Mouse (Mus musculus) testis, postnatal 14 days (tissue): Measurements from ENCODE around the gene Adamts14.

Experiments
- DNase-seq: peaks from one replicate; pipeline ENCODE4 v3.0.0; 2021; ENCODE audit warnings: low spot score

The Adamts14 gene

DNA sequence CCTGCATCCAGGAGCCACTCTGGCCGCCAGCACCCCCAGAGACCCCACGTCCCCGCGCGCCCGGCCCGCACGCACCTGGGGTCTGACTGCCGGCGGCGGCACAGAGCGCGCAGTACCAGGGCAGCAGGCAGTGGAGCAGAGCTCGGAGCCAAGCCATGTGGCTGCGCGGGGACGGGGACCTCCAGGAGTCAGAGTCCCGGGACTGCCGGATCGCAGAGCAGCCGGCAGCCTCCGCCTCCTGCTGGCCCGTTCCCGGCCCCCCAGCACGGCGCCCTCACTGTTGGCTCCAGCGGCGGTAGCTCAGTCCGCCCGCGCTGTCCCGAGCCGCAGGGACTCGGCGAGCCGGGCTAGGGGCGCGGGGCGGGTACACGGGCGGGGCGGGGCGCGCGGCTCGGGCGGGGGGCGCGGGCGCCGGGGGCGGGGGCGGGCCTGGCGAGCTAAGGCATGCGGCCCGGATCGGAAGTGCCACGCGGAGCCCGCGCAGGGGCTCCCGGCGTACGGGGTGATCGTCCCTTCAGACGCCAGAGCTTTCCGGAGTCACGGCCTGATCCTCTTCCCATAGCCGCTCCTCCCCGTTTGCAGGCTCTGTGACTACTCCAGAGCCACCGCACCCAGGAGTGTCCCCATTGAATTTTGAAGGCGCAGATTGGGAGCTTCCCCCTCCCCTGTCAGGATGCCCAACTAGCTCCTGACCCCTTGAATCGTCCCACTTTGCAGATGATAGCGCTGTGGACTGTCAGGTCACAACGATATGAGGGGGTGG, at the start of gene Adamts14:
TSS of gene Adamts14 (minus strand) at position 358 of the 763 bp plus-strand sequence.
- no peak for DNase-seq

GRCm38 (mm10) chr10:61318527-61318926, 45.3 kb upstream of the Adamts14 start:
- DNase-seq = no peak

GRCm38 (mm10) chr10:61315324-61315880, 42.2 kb upstream of the Adamts14 start:
- no peak for DNase-seq

DNA sequence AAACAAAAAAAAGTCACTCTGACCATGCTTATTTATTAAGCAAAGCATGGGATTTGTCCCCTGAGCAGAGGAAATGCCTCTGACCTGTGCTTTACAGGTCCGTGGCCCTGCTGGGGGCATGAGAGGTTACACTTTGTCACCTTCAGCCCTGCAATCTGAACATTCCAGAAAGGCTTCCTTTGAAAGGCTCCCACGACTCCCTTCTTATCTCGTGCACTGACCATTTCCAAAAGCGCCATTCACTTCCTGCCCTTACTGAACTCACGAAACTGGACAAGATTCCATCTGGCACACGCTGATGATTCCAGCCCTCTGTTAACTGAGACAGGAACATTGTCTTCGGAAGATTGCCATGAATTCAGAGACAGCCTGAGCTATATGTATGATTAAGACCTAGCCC, 40.5 kb upstream of the Adamts14 start:
- no peak for DNase-seq

DNA sequence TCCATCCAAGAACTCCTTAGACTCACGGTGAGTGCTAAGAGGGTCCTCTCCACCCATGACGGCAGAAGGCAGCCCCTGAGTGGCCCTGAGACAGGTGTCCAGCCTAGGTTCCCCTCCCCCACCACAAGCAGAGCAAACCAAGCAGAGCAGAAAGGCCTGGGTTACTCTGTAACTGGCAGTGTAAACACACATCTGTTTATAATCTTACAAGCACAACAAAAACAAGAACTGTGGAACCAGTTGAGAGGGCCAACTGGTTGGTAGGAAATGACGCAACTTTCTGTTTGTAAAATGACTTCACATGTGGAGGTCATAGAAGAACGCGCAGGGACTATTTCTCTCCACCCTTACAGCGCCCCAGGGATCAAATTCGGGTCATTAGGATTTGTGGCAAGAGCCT, 39.5 kb upstream of the Adamts14 start:
- DNase-seq = no peak

GRCm38 (mm10) chr10:61312159-61312558, 38.9 kb upstream of the Adamts14 start:
- no peak for DNase-seq

- DNase-seq = no peak
Observed at GRCm38 (mm10) chr10:61308706-61309320, 35.6 kb upstream of the Adamts14 start.

DNA sequence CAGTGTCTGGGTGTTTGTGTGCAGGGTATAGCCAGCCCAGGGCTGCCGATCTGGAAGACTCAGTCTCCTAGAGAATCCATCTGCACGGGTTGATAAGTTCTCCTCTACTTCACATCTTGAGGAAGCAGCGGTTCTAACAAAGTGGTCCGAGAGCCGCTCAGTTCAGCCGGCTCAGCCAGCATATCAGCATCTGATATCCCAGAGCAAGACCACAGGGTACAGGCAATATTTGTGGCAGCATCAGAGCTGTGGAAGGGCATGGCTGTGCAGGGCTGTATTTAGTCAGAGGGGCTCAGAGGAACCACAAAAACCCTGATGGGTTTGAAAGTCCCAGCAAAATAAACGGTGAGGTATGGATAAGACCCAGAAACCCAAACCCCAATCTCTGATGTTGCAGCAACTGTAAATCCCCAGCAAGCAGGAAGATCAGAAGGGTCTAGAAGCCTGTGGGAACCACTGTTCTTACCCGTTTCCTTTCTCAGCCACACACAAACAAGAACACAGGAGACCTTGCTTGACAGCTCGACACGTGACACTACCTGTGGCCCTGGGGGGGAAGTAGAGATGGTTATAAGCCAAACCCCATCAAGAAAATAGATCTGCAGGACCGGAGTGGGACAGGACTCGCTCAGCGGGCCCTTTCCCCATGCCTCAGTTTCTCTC, 32.8 kb upstream of the Adamts14 start:
- no peak for DNase-seq

- no peak for DNase-seq
Observed at GRCm38 (mm10) chr10:61304046-61304445, 30.8 kb upstream of the Adamts14 start.

GRCm38 (mm10) chr10:61300996-61301395, 27.8 kb upstream of the Adamts14 start:
- DNase-seq = no peak

DNA sequence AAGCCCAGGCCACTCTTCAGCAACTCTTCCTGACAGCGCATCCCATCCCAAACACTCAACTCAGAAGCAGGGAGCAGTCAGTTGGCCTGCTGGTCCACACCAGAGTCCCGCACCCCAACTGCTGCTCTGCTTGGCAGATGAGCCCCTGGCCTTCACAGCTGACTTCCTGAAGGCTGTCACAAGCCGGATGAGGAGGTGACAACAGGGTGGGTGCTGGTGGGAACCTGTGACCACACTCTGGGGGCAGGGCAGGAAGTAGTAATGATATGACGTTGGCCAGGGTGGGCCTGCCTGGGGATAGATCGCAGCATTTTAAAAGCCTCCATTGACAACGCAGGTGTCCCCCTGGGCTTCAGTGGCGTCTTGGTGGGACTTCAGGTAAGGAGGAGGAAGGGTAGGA, 24.2 kb upstream of the Adamts14 start, which contains the start of gene Prf1:
TSS of gene Prf1 (plus strand) at position 357 of the 400 bp plus-strand sequence.
- no peak for DNase-seq

DNA sequence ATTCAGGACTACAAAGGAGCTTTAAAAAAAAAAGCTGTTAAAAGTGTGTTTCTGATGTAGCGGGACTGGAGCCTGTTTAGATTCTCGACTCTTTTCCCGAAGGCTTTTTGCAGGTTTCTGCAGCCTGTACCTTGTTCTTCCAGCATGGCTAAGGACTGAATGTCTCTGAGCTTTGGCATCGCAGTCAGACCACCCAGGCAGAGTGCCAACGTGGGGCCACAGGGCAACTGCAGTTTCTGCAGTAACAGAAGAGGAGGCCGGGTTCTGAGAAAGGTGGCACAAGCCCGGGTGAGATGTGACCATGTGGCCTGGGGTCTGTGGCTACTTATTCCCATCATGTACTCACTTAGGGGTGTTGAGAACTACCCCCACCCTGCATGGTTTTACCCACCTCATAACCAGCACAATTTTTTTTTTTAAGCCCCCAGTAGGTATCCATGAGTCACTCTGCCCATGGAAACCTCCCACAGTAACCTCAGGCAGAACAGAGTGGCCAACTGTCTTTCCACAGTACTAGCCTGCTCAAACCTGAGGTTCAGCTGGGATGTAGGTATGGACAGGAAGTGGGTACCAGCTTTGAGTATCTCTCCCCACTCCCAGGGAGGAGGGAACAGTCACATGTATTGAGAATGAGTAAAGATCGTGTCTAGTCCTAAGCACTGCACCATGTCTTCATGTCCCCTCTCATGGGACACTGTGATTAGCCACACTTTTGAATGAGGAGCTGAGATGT, 23.6 kb upstream of the Adamts14 start:
- no peak for DNase-seq

DNA sequence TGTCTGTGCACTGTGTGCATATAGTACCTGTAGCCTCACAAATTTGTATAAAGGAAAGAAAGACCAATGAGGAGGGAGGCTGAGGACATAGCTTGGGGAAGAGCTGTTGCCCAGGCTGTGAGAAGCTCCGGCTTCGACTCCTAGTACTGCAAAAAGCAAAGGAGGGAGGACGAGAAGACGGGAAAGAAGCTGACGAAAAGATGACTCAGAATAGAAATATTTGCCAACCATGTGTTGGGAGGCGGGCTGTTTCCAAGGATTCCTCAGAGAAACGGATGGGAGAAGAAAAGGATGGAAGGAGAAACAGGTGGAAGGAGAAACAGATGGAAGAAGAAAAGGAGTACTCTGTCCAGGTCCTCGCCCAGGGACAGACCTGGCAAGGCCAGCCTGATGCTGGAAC, 21.0 kb upstream of the Adamts14 start:
- DNase-seq = no peak

GRCm38 (mm10) chr10:61290479-61290878, 17.2 kb upstream of the Adamts14 start:
- DNase-seq = peak; percentile 54

DNA sequence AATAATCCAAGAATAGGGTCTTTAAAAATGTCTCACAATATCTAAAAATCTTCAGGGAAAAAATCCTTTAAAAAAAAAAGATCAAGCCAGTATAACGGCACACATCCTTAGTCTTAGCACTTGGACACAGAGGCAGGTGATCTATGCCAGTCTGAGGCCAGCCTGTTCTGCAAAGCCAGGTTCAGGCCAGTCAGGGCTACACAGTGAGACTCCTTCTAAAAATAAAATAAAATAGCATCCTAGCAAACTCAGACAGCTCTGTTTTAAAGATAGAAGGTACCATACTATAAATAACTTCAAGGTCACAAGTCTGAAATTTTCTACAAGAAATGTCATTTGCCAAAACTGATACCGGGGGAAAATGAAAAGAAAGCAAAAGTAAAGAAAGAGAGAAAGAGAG, 16.8 kb upstream of the Adamts14 start:
- DNase-seq = no peak

DNA sequence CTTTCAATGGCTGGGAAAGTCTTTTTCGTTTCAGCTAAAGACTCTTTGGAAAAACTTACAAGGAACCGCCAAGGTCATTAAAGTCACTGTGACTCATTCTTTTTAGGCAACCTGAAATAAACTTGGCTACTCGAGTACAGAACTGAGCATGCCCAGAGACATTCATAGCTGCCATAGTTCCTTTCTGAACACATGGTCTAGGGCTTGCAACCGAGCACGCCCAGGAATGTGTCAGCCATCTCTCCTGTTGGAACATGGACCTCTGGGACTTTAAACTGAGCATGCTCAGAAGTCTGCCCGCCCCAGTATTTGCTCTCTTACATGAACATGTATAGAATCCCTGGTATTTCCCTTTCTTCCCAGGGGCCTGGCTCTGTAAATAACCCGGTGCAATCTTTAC, 13.0 kb upstream of the Adamts14 start:
- no peak for DNase-seq

DNA sequence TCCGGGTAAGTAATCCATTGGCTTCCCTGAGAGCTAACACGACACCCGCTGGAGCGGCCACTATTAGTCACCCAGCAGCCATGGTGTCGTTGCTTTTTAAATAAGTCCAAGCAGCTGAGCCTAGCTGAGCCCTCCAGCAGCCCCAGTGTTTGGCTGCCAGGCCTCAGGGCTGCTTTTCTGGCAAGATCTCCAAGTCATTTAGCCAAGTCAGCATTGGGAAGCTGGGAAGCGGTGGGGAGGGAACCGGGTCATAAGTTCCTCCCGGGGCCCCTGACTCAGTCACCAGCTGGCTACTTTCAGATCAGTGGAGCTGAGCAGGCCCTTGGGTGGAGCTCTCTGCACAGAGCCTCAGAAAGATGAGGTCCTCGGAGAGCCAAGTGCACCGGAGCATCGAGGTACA, 12.0 kb upstream of the Adamts14 start:
- peak; percentile 32 for DNase-seq

DNA sequence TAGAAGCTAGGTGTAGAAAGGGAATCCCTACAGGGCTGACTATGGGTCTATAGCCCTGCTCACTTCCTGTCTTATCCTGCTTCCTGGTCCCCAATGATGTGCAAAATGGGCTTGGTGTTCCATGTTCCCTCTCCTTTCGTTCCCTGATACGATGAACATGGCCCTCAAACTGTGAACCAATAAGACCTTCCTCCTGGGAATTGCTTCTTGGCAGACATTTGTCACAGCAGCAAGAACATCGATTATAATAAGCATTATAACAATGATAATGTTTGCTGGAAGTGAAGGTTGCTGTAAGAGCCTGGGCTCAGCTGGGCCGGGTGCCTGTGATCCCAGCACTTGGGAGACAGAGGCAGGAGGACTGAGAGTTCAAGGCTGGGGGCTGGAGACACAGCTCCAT, 11.1 kb upstream of the Adamts14 start:
- no peak for DNase-seq

- no peak for DNase-seq
Observed at GRCm38 (mm10) chr10:61281115-61281514, 7.9 kb upstream of the Adamts14 start.

DNA sequence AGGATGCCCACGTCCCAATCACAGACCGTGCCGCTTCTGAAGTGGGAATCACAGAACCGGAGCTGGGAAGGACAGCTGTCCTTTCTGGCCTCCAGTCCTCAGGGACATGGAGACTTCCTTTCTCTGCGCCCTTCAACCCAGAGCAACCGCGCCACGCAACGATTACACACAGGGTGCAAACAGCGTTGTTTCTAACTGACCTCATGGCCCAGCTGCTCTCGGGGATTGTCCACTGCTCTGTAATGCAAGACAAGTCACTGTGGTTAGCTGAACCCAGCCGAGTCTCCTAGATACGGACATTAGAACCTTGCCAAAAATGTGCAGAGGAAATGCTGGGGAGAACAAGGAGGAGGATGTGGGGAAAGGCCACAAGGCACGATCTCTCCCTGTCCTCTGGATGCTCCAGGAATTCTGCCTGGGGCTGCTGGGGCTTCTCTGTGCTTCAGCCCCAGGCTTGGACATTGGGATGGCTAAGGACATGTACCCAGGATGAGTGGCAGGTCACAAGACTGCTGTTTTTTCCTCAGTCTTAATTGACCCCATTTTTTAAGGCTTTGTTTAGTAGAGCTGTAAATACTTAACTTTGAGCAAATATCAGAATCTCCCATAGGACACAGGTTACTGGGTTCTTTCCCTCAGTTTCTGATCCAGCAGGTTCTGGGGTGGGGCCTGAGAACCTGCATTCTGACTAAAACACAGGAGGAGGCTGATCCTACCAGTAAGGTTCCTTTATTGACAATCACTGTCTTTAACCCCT, 4.9 kb upstream of the Adamts14 start:
- peak; percentile 29 for DNase-seq

DNA sequence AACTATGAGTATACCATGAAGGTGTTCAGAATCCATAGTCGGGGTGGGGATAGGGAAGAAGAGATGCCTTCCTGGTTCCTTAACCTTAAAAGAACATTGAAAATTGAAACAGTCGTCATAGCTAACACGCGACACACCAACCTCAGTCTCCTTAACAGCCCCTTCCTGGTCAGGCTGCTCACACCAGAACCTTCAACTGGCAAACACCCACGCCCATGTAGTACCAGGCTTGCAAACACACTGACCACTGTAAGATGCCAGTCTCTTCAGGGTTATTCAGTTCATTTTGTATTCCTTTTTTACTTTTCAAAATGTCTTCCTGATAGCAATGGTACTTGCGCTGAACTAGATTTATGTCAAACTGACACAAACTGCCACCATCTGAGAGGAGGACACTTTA, 3.8 kb upstream of the Adamts14 start:
- no peak for DNase-seq
